Mouse (Mus musculus): Measurements from ENCODE around the gene E2f6. TPM values are rescaled to one million over a fixed set of nuclear protein-coding genes. Genes with fewer than 3 reads are reported as not detected.
A peak's percentile ranks its signal among the peaks of the same experiment; 100 is the strongest.

Gene E2f6
- total RNA-seq, 2 experiments from 2014 or later = 32.4 to 37.5 TPM

DNA sequence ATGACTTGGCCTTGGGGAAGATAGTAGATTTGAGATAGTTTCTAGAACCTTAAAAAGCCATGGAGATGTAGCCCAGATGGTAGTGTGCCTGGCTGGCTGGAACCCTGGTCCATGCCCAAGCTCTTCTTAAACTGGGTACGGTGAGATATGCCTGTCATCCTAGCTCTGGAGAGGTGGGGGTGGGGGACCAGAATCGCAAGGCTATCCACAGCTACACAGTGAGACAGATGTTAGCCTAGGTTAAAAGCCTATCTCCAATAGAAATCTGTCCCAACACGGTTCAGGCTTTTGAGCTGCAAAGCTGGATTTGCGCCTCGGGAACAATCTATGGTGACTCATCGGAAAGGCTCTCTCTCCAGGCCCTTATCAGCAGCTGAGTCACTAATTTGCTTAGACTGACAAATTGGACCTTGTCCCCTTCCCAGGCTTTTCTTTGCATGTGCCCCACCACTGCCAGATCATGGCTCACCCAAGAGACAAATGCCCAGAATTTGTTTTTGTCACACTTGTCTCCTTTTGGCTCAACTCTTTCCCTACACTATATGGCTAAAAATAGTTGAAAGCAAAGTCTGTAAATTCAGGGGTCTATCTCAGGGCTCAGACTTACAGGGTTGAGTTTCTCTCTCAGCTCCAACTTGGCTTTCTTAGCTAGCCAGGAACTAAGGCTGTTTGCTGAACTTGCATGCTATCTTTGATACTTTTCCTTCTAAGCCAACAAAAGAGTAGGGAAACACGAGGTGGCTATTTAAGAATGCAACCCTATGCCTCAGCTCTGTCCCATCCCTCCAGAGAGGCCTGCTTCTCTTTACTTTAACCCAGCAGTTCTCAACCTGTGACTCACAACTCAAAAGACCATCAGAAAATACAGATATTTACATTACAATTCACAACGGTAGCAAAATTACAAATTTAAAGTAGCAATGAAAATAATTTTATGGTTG is 30.3 kb downstream of the E2f6 start:
- intact Hi-C loops (cut with DNase I) = no loop called here
- no peak for DNase-seq (ENCODE audit: low spot score in 2 of 2)

DNA sequence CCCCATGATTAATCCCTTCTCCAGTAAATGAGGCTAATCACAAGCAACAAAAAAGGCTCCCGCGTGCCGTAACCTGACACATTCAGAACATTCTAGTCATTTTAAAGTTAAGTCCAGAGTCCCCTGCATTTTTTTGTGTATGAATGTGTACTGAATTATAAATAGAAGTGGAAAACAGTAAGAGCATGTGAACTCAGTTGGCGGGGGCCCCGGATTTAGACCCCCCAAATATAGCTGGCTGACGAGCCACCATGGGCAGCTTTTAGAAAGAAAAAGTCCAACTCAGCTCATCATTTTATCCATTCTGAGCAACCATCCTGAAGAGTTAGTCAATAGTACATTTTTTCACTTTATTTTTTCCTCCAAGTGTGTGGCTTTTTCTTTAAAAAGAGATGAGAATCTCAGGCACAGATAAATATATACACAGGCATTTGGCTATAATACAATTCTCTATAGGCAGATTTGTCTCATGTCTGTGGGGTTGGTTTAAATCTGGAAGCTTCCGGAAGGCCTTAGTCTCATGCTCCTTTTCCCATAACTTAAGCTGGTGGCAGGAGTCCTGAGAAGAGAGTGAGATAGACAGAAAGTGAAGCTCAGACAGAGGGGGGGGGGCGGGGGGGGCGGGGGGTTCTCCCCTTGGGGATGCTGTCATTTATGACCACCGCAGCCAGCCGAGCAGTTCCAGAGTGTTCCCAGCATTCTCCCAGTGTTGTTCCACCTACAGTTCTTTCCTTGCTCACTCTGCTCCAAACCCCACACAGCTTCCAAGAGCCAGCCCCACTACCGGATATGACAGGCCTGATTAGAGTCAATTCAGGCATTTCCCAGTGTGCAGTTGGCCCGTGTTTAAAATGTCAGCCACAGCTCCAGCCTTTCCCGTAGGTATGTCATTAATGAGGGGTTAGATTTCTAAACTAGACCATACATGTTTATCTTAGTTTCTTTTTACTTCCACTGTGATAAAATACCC is 34.1 kb downstream of the E2f6 start:
- DNase-seq (ENCODE audit: low spot score in 2 of 2) = peak; percentile 47 to 69
- intact Hi-C loops (cut with DNase I) = no loop called here

DNA sequence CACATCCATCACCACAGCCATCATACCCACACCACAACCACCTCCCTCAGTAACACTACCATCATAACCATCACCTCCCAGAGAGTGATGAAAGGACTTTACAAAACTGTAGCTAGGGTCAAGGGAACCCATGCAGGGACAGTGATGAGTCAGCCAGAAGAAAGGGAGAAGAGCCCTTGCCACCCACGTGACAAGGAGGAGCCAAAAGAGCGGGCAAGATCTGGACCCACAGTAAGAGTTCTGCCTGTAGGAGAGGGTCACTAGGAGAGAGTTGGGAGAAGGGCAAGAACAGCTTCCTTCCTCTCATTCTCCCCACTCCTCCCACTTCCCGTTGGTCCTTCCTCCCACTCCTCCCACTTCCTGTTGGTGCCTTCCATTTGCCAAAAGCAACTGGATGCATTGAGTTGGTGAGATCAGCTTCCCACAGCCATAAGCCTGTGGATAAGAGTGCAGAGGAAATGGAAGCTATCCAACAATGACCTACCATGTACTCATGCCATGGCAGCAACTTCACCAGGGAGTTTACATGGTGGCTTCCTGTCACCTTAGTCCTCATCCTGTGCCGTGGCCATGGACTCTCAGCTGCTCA is 36.5 kb downstream of the E2f6 start:
- intact Hi-C loops (cut with DNase I) = no loop called here
- no peak for DNase-seq (ENCODE audit: low spot score in 2 of 2)

DNA sequence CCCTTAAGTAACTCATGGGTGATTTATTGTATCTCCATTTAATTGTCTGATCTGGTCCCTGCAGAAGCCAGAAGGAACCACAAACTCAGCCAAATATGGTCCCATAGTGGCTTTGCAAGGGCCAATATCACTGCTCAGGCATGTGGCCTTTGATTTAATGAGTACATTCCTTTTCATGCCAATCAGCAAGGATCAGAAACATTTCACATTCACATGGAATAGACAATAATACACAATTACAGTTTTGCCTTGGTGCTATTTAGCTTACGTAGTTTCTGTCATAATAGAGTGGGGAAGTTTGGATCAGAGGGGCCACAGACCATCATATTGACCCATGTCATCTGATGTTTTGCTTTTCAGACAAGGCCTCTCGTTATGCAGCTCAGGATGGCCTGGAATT is 37.7 kb downstream of the E2f6 start:
- intact Hi-C loops (cut with DNase I) = no loop called here
- no peak for DNase-seq (ENCODE audit: low spot score in 2 of 2)

DNA sequence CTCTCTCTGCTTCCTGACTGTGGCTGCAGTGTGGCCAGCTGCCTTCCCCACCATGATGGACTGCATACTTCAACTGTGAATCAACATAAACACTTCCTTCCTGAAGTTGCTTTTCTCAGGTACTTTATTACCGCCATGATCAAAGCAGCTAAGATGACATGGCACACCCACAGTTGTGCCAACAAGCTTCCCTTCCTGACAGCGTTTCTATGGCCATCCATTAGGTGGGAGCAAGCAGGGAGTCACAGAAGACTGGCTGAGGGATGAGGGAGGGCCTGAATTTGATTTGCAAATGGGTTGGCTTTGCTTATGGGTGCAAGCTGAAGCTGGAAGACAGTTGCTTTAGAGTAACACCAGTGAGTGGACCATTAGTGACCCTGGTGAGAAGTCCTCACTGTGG is 39.1 kb downstream of the E2f6 start:
- no peak for DNase-seq (ENCODE audit: low spot score in 2 of 2)
- intact Hi-C loops (cut with DNase I) = loop anchor here (2.0 kb wide), 1 partner anchor 45 kb away; the partner anchor contains the start of gene Rock2

DNA sequence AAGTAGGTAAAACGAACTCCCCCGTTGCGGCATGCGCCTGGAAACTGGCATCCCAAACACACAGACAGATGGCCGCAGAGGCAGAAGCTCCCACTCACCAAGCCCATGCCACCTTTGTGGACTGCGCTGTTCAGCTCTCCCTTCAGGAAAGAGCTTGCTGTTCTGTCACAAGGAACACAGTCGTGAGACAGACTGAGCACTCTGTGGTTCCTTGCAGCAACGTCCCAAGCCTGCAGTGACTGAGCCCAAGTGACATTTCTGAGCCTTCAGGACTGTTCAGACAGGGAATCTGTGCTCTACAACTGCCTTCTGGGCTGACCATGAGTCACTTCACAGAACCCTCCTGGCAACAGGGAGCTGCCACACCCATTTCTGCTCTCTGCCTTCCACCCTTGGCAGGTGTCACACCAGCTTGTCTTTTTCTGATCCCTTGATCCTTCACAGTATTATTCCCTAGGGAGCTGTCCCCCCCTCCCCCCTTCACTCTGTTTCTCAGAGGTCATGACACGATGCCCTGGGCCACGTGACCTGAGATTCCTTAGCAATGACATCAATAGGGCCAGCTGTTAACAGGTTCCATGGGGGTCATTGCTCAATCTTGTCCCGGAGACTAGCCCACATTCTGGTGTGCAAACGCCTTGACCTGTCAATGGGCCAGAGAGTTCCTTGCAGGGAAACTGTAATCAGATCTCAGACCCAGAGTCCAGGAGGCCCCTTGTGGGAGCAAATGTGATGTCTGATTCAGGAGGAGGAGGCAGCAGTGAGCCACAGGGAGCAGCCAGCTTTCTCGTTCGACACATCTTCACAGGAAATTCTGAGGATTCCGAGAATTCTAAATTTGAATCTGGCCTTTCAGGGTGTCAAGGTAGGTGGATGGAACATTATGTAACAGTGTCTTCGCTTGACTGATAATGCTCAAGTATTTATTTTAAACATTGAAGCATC is 39.9 kb downstream of the E2f6 start:
- peak; percentile 73 for DNase-seq (ENCODE audit: low spot score in 2 of 2)
- intact Hi-C loops (cut with DNase I) = loop anchor here (2.0 kb wide), 1 partner anchor 44 kb away; the partner anchor contains the start of gene Rock2

DNA sequence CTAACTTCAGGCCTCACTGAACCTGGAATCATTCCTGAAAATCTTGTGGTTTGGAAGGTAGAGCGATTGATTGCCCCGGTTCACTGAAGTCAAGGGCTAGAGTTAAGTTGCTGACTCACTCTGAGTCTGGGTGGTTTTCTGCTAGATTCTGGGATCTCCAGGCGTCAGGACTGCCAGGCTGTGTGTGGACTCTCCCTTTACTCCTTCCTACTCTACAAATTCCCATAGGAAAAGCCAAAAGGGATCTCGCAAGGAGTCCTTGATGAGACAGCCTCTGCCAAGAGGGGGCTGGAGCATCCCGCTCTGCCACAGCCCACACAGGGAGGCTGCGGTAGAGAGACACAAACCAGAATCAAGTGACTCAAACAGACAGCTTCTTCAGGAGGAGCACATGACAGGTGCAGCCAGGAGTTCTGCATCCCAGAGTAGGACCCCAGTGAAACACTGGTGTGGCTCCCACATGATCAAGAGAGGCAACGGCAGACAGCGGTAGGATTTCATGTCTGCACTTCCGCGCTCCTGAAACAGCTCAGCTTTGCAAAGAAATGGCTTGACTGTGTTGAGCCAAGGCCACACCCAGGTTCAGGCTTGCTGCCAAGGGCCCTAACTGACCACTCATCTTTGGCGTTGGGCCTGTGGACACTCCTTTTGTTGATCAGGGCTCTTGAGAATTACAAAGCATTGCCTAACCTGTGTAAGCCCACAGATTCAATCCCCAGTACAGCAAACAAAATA is 42.8 kb downstream of the E2f6 start:
- peak; percentile 39 to 60 for DNase-seq (ENCODE audit: low spot score in 2 of 2)
- intact Hi-C loops (cut with DNase I) = no loop called here

DNA sequence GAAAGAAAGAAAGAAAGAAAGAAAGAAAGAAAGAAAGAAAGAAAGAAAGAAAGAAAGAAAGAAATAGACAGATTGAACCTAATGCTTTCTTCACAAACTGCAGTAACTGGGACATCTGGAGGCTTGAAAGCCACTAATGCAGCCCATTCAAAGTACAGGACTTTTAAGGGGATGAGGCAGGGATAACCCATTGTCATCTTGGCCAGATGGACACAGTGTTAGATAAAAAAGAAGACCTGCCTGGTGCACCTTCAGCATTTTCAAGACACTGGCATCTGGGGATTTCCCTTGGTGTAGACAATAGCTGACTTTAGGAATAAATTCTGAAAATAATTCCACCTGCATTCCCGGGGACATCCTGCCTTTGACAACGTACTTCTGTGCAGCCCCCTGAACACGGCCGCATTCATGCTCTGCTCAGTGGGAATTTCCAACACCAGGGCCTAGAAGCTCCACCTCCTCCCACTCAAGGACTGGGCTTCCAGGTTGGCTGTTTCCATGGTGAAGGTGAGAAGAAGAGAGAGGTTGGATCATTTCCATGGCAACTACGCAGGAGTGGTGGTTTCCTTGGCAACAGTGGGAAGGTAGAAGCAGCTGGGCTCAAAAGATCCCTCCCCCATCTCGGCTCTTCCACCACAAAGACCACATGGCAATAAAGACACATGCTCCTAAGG is 45.0 kb downstream of the E2f6 start:
- intact Hi-C loops (cut with DNase I) = no loop called here
- peak; percentile 72 to 79 for DNase-seq (ENCODE audit: low spot score in 2 of 2)

DNA sequence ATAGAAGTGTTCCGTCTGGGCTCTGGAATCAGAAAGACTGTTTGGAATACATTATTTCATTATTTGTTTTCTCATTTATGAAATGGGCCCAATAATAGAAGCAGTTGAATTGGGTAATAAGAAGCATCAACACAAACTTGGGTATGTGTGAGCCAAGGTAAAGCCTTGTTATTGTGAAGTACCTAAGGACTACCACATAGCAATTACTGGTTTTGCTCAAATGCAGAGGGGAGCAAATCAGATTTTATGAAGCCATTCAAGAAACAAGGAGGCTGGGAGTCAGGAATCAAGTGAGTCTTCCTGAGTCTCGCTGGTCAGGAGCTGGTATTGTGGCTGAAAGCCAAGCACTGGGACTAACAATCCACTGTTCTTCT is 45.5 kb downstream of the E2f6 start:
- no peak for DNase-seq (ENCODE audit: low spot score in 2 of 2)
- intact Hi-C loops (cut with DNase I) = no loop called here

DNA sequence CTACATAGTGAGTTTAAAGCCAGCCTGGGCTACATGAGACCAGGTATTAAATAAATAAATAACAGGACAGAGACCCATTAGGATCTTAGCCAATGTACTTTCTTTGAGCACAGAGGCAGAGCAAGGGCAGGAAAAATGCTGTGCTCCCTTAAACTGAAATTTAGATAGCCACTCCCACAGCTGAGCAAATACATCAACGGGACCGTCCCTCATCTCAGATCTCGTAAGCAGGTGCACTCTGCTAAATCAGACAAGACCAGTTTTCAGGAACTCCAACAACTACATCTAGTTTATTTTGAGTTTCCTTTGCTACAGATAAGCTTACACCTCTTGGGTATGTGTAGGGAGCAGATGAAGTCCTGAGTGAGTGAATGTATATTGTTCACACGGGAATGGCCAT is 47.3 kb downstream of the E2f6 start:
- DNase-seq (ENCODE audit: low spot score in 2 of 2) = no peak
- intact Hi-C loops (cut with DNase I) = no loop called here

DNA sequence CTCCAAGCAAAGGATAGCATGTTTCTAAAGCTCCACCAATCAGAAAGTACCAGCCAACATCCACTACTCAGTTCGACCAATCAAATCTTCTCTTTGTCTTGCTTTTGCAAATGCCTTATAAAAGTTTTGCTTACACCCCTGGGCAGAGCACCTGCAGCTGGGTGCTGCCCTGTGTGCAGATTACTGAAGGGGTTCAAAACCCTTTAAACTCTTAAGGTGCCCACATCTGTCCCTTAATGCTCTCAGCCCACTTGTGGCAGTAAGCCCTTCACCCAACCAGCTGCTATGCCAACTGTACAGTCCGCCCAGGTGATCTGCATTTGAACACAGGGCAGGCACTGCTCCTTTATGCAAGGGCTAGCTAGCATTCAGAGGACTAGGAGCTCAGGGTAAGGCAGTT is 49.0 kb downstream of the E2f6 start:
- no peak for DNase-seq (ENCODE audit: low spot score in 2 of 2)
- intact Hi-C loops (cut with DNase I) = no loop called here

DNA sequence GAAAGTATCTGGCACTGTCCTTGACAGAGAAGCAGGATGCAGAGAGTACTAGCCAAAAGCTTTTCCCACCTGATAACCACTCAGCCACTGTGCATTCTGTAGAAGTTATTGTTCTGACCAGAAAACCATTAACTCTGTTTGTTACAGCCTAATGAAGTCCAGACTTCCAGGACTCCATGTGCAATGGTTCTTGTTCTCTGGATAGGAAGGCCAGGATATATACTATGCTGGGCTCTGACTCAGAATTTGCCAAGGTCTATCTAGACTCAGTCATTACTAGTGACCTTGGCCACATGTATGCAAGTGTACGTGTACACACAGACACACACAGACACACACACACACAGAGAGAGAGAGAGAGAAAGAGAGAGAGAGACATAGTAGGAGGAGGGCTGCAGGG is 49.8 kb downstream of the E2f6 start:
- intact Hi-C loops (cut with DNase I) = no loop called here
- DNase-seq (ENCODE audit: low spot score in 2 of 2) = no peak

DNA sequence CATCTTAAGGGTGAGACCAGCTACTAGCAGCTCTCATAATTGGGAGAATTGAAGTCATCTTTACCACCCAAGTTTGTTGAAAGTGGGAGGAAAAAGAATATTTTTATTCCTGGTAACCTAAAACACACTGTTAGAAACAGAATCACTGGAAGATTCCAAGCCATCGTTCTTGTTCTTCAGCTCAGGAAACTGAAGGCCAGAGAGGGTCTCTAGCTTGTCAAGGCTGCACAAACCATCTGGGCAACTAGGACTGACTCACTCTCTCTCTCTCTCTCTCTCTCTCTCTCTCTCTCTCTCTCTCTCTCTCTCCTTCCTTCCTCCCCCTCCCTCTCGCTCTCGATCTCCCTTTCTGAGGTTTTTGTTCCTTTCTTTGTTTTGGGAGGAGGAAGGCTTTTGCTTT is 50.2 kb downstream of the E2f6 start:
- intact Hi-C loops (cut with DNase I) = no loop called here
- DNase-seq (ENCODE audit: low spot score in 2 of 2) = no peak

DNA sequence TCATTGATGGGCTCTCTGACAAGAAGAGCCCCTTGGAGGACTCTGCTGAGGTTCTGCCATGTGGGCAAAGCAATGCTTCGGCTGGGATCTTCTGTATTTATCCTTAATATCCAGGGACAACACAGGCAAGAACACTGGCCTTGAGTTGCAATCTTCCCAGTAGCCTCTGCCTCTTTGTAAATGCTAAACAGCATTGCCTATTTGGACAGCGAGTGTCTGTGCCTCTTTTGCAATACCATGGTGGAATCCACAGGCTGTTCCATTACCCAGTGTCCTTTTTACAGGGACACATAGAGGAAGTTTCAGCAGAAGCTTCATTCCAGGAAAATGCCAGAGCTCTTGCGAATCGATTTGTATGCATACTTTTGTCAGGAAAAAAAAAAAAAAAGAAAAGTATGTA is 53.7 kb downstream of the E2f6 start:
- intact Hi-C loops (cut with DNase I) = no loop called here
- DNase-seq (ENCODE audit: low spot score in 2 of 2) = no peak

DNA sequence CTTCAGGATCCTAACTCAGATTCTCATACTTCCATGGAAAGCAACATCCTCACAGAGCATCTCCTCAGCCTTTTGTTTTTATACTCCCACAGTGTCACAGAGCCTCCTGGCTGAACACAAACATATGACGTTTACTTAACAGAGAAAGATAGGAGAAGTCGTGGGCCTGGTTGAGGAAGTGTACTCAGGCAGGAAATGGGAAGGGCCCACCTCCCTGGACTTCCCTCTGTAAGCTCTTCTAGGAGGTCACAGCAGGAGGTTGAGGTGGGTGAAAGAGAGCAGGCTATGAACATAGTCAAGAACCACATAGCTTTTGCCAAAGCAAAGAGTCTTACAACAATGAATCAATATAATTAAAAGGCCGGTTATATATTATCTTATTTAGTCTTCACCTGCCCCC is 55.1 kb downstream of the E2f6 start:
- intact Hi-C loops (cut with DNase I) = no loop called here
- no peak for DNase-seq (ENCODE audit: low spot score in 2 of 2)

DNA sequence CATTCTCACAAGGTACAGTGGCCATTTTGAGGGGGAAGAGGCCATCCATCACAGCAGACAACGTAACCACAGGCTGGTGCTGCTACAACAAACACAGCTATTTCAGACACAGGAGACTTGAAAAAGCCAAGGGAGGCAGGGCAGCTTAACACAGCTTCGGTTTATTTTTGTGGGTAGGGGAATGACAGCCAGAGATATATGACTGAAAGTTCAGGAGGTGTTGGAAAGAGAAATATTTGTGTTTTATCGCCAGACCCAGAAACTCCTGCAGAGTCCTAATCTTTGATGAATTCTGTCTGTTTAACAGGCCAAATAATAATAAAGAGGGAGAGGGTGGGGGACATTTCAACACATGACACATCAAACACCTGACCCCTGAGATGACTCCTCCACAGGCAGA is 55.7 kb downstream of the E2f6 start:
- DNase-seq (ENCODE audit: low spot score in 2 of 2) = no peak
- intact Hi-C loops (cut with DNase I) = no loop called here

DNA sequence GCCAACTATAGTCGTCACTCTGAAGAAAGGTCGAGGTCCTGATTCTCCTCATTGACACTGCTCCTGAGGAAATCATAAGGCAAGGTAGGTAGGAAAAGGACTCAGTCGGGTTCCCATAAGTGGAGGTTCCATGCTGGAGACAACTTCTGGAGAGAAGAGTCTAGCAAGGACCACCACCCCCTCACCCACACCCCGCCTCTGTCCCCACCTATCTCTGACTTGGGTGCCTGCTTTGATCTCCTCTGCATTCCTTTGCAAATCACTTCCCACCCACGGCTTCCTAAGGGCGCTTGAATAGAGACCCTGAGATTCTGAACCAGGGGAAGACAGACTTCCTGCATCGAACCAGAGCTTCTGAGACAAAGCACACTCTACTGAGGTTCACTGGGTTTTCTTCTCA is 56.5 kb downstream of the E2f6 start:
- intact Hi-C loops (cut with DNase I) = no loop called here
- no peak for DNase-seq (ENCODE audit: low spot score in 2 of 2)

DNA sequence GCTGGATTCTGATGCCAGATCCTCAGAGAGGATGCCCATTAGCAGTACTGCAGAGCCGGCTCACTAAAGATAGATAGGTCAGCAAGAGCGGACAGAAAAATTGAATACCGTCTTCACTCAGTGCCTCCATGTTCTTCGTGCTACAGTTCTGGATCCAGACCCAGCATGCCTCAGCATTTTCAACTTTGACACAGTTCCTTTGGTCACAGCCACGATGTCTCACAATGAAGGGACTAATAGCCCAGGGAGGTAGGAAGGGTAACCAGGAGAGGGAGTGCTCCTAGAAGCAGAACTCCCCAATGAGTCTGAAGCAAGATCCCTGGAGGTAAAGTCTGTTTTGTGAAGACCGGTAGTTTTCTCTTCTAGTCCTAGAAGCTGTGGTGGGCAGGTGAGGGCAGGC is 57.9 kb downstream of the E2f6 start:
- intact Hi-C loops (cut with DNase I) = no loop called here
- DNase-seq (ENCODE audit: low spot score in 2 of 2) = no peak
